Mouse (Mus musculus) testis, adult 2 months (tissue): Measurements from ENCODE around the gene Arhgap45. TPM values are rescaled to one million over a fixed set of nuclear protein-coding genes. Genes with fewer than 3 reads are reported as not detected.

Experiments used
- H3K27ac ChIP-seq: fragments of 200-500 bp; 2 replicates; pipeline ENCODE4 v1.5.1; 2012; ENCODE audit warnings: low read depth, low read length; ENCODE audit not compliant: control insufficient read depth, insufficient read depth
- H3K27me3 ChIP-seq: fragments of 200-500 bp; 2 replicates; pipeline ENCODE4 v1.6.1; 2012; ENCODE audit warnings: mild to moderate bottlenecking, low read length, moderate library complexity; ENCODE audit not compliant: control insufficient read depth, insufficient read depth
- H3K36me3 ChIP-seq: fragments of 200-500 bp; 2 replicates; pipeline ENCODE4 v1.6.1; 2012; ENCODE audit warnings: mild to moderate bottlenecking, low read length; ENCODE audit not compliant: control insufficient read depth, insufficient read depth
- H3K4me1 ChIP-seq: fragments of 200-500 bp; 2 replicates; pipeline ENCODE4 v1.6.1; 2012; ENCODE audit warnings: low read length; ENCODE audit not compliant: control insufficient read depth, insufficient read depth
- H3K4me3 ChIP-seq: fragments of 200-500 bp; 2 replicates; pipeline ENCODE4 v1.5.1; 2012; ENCODE audit warnings: low read depth, mild to moderate bottlenecking, low read length, moderate library complexity, mixed read lengths; ENCODE audit not compliant: control insufficient read depth
- CTCF ChIP-seq: fragments of 200-500 bp; IDR thresholded peaks from 2 replicates; pipeline ENCODE4 v1.5.1; 2012; ENCODE audit warnings: low read depth, mild to moderate bottlenecking, inconsistent platforms, low read length, moderate library complexity; ENCODE audit not compliant: control insufficient read depth, insufficient read depth, insufficient replicate concordance
- POLR2A ChIP-seq: fragments of 200-500 bp; IDR thresholded peaks from 2 replicates; pipeline ENCODE4 v1.6.1; 2012; ENCODE audit warnings: low read depth, mild to moderate bottlenecking, inconsistent platforms, low read length, moderate library complexity; ENCODE audit not compliant: control insufficient read depth
- polyA plus RNA-seq: library from polyadenylated mRNA; depleted of rRNA; stranded (reverse); fragments of >200 nt; gene quantifications from 2 replicates; pipeline ENCODE4 v1.2.3, GENCODE M21; 2012

Arhgap45 gene
- polyA plus RNA-seq, 1 experiment, result 2.1 TPM

DNA sequence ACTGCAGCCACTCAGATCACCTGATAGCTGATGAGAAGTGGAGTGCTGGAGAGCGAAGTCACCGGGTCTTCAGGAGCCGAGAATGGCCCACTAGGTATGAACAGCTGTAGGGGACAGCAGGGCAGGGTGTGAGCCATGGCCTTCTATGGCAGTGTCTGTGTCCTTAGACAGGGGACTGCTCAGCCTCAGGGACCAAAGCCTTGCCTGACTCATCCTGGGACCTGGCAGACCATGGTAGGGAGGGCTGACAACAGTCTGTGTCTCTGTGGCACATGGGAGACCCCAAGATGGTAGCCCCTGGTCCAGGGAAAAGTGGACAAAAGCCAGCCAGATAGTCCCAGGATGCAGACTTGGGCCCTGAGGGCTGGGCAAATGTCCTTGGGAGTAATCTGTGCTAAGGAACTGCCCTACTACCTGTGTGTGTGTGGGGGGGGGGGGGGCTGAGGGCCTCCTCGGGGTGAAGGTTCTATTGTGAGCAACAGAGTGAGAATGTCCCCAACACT is 53.5 kb downstream of the Arhgap45 start:
- Histone ChIP-seq H3K4me1 (peaks cover 13% of the 10 kb centered on the region), H3K4me3 (no peak overlapping the region), H3K27me3 (no peaks in the 10 kb centered on the region), H3K36me3 (no peaks in the 10 kb centered on the region), H3K27ac (no peak overlapping the region)
- TF ChIP-seq CTCF (no peak), POLR2A (no peak)

DNA sequence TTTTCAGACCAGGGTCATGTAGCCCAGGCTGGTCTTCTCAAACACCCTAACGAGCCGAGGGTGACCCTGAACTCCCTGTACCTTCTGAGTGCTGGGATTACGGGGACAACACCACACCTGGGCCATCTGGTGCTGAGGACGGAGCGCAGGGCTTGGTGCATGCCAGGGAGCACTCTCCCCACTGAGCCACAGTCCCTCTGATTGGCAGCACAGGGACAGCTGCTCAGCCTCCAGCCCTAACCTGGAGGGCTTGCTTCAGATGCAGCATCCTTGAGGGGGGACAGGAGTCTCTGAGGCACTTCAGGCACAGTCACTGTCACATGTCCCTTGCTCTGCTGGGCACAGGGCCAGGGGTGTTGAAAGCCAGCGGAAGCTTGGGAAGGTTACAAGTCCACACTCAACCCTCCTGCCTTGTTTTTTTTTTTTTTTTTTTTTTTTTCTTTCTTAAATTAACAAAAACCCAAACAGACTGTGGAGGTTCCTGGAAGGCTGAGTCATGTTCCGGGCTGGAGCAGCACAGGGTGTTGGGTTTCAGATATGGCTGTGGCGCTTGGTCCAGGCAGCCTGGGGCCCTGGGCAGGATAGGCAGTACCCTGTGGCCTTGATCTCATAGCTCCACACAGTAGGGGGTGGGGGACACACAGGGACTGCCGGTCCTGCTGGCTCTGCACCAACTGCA is 54.5 kb downstream of the Arhgap45 start:
- Histone ChIP-seq H3K27ac (peak overlapping the region; percentile 34), H3K36me3 (no peaks in the 10 kb centered on the region), H3K4me1 (peaks cover 13% of the 10 kb centered on the region), H3K4me3 (no peak overlapping the region), H3K27me3 (no peaks in the 10 kb centered on the region)
- TF ChIP-seq CTCF (no peak), POLR2A (no peak)

DNA sequence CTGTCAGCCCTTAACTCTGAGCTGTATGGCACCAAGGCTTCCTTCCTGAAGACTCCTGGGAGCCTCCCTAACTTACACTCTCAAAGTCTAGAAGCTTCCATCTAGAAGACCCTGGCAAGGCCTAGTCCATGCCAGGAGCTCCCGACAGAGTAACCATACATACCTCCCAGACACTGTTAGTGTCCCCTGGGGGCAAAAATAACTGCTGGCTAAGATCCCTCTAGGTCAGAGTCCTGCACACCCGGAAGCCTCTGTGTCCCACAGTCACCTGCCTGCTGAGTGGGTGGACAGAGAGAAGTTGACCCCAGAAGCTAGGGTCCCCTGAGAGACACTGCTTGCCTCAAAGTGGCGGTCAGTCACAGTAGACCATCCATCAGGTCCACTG is 55.1 kb downstream of the Arhgap45 start:
- Histone ChIP-seq H3K27ac (peak overlapping the region; percentile 43; the same call in 1 of the 2 replicates), H3K4me1 (peaks cover 13% of the 10 kb centered on the region), H3K4me3 (no peak overlapping the region), H3K36me3 (no peaks in the 10 kb centered on the region), H3K27me3 (no peaks in the 10 kb centered on the region)
- TF ChIP-seq POLR2A (no peak), CTCF (no peak)

DNA sequence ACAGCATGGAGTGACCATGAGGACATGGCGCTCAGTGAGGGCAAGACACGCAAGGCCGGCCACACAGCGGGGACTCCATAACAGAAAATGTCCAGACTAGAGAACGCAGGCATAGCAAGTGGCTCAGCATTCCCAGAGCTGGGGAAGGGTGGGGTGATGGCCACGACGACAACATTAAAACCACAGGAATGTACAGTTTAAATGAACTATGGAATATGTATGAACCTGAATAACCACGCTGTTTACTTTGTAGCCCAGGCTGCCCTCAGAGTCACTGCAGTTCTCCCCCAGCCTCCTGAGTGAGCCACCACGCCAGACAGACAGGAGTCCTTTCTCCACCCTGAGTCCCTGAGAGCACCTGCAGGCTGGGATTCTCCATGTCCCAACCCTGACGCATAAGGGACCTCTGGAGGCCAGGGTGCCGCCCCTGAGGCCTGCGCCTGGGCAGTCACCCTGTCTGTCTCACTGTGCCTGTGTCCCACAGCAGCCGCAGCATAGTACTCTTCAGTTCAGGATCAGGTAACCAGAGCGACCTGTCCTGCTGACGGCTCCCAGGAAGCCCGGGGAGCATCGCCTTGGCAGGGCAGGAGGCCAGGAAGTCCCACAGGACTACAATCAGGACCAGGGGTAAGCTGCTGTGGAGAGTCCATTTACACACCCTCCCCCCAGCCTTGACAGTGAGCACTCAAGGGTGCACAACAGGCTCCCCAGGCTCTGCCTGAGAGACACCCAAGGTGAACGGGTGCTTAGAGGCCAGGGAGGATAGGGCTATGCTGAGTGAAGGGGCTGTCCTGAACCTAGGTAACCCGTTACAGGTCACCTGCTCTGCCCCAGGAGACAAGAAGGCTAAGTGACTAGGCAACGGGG is 56.4 kb downstream of the Arhgap45 start:
- Histone ChIP-seq H3K4me1 (peaks cover 13% of the 10 kb centered on the region), H3K27me3 (no peaks in the 10 kb centered on the region), H3K4me3 (peak overlapping the region; percentile 3; the same call in 1 of the 2 replicates), H3K27ac (no peak overlapping the region), H3K36me3 (no peaks in the 10 kb centered on the region)
- TF ChIP-seq POLR2A (no peak), CTCF (no peak)

DNA sequence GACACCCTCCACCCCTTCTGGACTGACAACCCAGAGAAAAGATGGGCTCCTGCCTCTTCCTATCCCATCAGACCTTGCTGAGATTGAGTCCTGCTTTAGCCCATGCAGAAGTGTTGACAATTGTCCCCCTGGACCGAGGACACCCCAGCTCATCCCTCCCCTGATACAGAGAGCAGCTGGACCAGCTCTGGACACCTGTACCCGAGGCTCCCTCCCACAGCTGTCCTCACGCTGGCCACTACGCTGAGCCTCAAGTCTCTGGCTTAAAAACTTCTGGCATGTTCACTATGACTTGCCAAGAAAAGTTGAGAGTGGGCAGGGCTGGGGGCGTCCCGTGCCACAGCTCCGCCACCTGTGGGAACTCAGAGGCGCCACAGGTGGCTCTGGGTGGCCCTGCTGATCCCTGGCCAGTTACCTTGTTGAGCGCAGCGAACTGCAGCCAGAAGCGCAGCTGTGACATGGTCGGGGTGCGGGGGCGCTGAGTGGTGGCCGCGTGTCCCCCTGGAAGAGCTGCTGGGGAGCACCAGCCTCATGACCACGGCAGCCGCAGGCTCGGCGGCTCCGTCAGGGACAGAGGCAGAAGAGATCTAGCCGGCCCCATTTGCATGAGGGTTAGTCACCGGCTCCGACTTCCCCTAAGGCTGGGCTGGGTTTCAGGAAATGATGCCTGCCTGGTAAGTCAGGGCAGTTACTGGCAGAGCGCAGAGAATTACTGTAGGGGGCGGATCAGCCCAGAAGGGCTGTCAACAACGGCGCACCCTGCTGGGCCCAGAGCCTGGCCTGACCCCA is 58.6 kb downstream of the Arhgap45 start:
- Histone ChIP-seq H3K27ac (no peak overlapping the region), H3K4me1 (peaks cover 11% of the 10 kb centered on the region; the same call in 1 of the 2 replicates), H3K36me3 (no peaks in the 10 kb centered on the region), H3K27me3 (no peaks in the 10 kb centered on the region), H3K4me3 (no peak overlapping the region)
- TF ChIP-seq CTCF (no peak), POLR2A (no peak)

DNA sequence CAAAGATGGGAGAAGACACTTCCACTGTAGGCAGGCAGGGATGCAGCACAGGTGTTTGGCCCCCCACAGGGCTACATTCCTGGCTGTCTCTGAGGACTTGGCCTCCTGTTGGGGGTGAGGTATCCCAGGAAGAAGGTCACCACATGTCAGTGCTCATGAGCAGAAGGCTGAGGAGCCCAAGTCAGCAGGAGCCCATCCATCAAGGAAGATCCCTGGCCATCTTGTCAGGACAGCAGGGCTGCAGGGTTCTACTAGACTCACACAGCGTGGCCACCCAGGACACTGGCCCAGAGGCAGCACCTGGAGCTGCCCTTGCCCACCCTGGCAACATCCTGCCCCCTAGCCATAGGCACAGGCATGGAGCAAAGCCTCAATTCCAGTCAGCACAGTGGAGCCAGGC is 59.5 kb downstream of the Arhgap45 start:
- no peak overlapping the region for H3K27ac ChIP-seq
- TF ChIP-seq POLR2A (no peak), CTCF (no peak)

More for the DNA sequence above, 59.5 kb downstream of the Arhgap45 start:
- Histone ChIP-seq H3K36me3 (no peaks in the 10 kb centered on the region), H3K4me1 (peaks cover 6% of the 10 kb centered on the region; the same call in 1 of the 2 replicates), H3K27me3 (no peaks in the 10 kb centered on the region), H3K4me3 (no peak overlapping the region)
